Mouse (Mus musculus) heart, adult 2 months (tissue): ENCODE results near the gene Acot10. TPM values are rescaled to one million over a fixed set of nuclear protein-coding genes. Genes with fewer than 3 reads are reported as not detected.

ENCODE experiments used
- DNase-seq, 2 experiments: peaks; one replicate each; pipeline ENCODE4 v3.0.0; 2021
- H3K27ac ChIP-seq: fragments of 200-600 bp; 2 replicates; pipeline ENCODE4 v1.8.1; 2022
- H3K27me3 ChIP-seq: fragments of 200-500 bp; 2 replicates; pipeline ENCODE4 v1.6.1; 2012; ENCODE audit warnings: mild to moderate bottlenecking, low read length, inconsistent platforms, mixed read lengths; ENCODE audit not compliant: control insufficient read depth, insufficient read depth
- H3K36me3 ChIP-seq: fragments of 200-500 bp; 2 replicates; pipeline ENCODE4 v1.6.1; 2012; ENCODE audit warnings: low read length, inconsistent platforms; ENCODE audit not compliant: control insufficient read depth, insufficient read depth
- H3K4me1 ChIP-seq: fragments of 200-500 bp; 2 replicates; pipeline ENCODE4 v1.6.1; 2011; ENCODE audit warnings: low read length; ENCODE audit not compliant: control insufficient read depth, insufficient read depth
- H3K4me3 ChIP-seq: fragments of 200-600 bp; 2 replicates; pipeline ENCODE4 v1.8.1; 2022
- H3K79me2 ChIP-seq: fragments of 200-500 bp; replicated peaks from 2 replicates; pipeline ENCODE4 v1.6.1; 2012; ENCODE audit warnings: mild to moderate bottlenecking, inconsistent platforms, low read length, moderate library complexity, mixed read lengths; ENCODE audit not compliant: control insufficient read depth, insufficient read depth
- H3K9ac ChIP-seq: fragments of 200-500 bp; 2 replicates; pipeline ENCODE4 v1.6.1; 2012; ENCODE audit warnings: low read depth, mild to moderate bottlenecking, control low read depth, inconsistent platforms, low read length, mixed read lengths
- CTCF ChIP-seq: fragments of 200-600 bp; IDR thresholded peaks from 2 replicates; pipeline ENCODE4 v1.8.1; 2022; ENCODE audit warnings: antibody characterized with exemption, mild to moderate bottlenecking, moderate library complexity
- EP300 ChIP-seq: fragments of 200-500 bp; IDR thresholded peaks from 2 replicates; pipeline ENCODE4 v1.6.1; 2011; ENCODE audit warnings: low read depth, low read length, control low read depth; ENCODE audit not compliant: insufficient read depth
- POLR2A ChIP-seq: fragments of 200-500 bp; IDR thresholded peaks from 2 replicates; pipeline ENCODE4 v1.6.1; 2011; ENCODE audit warnings: mild to moderate bottlenecking, low read depth, low read length, control low read depth; ENCODE audit not compliant: insufficient read depth
- WGBS: fragments of 180-500 bp; shearing (Covaris S2); methylation state at CpG from one replicate; pipeline ENCODE4 v1.1.7; 2018; 5-methylcytosine and 5-hydroxymethylcytosine counted together
- intact Hi-C: fragments of 180-260 bp; cut with DNase I; formaldehyde crosslinking; loops from one replicate; pipeline ENCODE4 v1.15.1; 2025
- polyA plus RNA-seq: library from polyadenylated mRNA; depleted of rRNA; stranded (reverse); fragments of >200 nt; gene quantifications from 2 replicates; pipeline ENCODE4 v1.2.3, GENCODE M21; 2012; rRNA removed
- total RNA-seq, 2 experiments: library from RNA; stranded (reverse); gene quantifications; 2 replicates each; pipeline ENCODE4 v1.2.3; 2021

Gene Acot10
- total and polyA plus RNA-seq, 3 experiments: not detected

- Histone ChIP-seq H3K27me3 (no peaks in the 10 kb centered on the region), H3K36me3 (no peaks in the 10 kb centered on the region), H3K4me3 (no peak overlapping the region), H3K4me1 (no peaks in the 10 kb centered on the region), H3K27ac (no peak overlapping the region), H3K9ac (no peak overlapping the region), H3K79me2 (no peaks in the 10 kb centered on the region)
- intact Hi-C loops: no loop called here
- no peak for TF ChIP-seq POLR2A
- no peak for TF ChIP-seq CTCF
- TF ChIP-seq EP300: no peak
- no peak for DNase-seq
These were observed 800 bp upstream of the Acot10 start for GRCm38 (mm10) chr15:20667350-20667749.

- Histone ChIP-seq H3K4me1 (no peaks in the 10 kb centered on the region), H3K9ac (no peak overlapping the region), H3K27me3 (no peaks in the 10 kb centered on the region), H3K36me3 (no peaks in the 10 kb centered on the region), H3K4me3 (no peak overlapping the region), H3K79me2 (no peaks in the 10 kb centered on the region), H3K27ac (no peak overlapping the region)
- no peak for DNase-seq
- TF ChIP-seq POLR2A (no peak), CTCF (no peak), EP300 (no peak)
- 64% methylated on average over 2 of the region's 2 CpGs for WGBS
- intact Hi-C loops: no loop called here
These were observed 6.3 kb downstream of the Acot10 start for GRCm38 (mm10) chr15:20660221-20660620.

GRCm38 (mm10) chr15:20642905-20643414, 23.6 kb downstream of the Acot10 start:
- Histone ChIP-seq H3K36me3 (no peaks in the 10 kb centered on the region), H3K79me2 (no peaks in the 10 kb centered on the region), H3K9ac (no peak overlapping the region), H3K27ac (no peak overlapping the region), H3K4me3 (no peak overlapping the region), H3K4me1 (no peaks in the 10 kb centered on the region), H3K27me3 (no peaks in the 10 kb centered on the region)
- 82% methylated on average over 3 of the region's 3 CpGs for WGBS
- DNase-seq: no peak
- TF ChIP-seq EP300 (no peak), POLR2A (no peak), CTCF (no peak)
- intact Hi-C loops: no loop called here

GRCm38 (mm10) chr15:20639155-20639554, 27.4 kb downstream of the Acot10 start:
- Histone ChIP-seq H3K27me3 (no peaks in the 10 kb centered on the region), H3K27ac (no peak overlapping the region), H3K9ac (no peak overlapping the region), H3K4me3 (no peak overlapping the region), H3K4me1 (no peaks in the 10 kb centered on the region), H3K36me3 (no peaks in the 10 kb centered on the region), H3K79me2 (no peaks in the 10 kb centered on the region)
- WGBS: 81% methylated on average over 2 of the region's 2 CpGs
- TF ChIP-seq EP300: no peak
- TF ChIP-seq CTCF: no peak
- TF ChIP-seq POLR2A: no peak
- DNase-seq: no peak
- intact Hi-C loops: no loop called here

DNA sequence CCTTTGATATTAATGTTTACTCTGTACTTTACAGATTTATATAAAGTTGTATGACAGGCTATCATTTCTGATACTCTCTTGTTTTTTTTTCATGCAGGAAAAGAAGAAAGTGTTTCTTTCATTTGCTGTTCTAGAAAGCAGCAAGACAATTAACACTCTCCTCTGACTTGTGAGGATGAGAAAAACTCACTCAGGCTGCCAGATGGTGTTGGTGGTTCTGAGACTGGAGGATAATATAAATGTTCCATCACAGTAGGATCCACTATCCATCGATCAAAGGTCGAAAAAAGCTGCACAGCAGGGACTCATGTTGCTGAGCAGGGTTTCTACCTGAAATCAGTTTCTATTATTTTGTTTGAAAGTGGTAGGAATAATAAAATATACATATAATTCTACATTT, 32.0 kb downstream of the Acot10 start:
- Histone ChIP-seq H3K27me3 (no peaks in the 10 kb centered on the region), H3K36me3 (no peaks in the 10 kb centered on the region), H3K9ac (no peak overlapping the region), H3K27ac (no peak overlapping the region), H3K79me2 (no peaks in the 10 kb centered on the region), H3K4me1 (no peaks in the 10 kb centered on the region), H3K4me3 (no peak overlapping the region)
- 61% methylated on average over 2 of the region's 2 CpGs for WGBS
- intact Hi-C loops: no loop called here
- no peak for DNase-seq
- TF ChIP-seq POLR2A (no peak), CTCF (no peak), EP300 (no peak)

Other genes starting within 250 kb of the Acot10 start
- not detected for gene Cdh12, start 217.5 kb downstream of the Acot10 start, total RNA-seq
- gene Cdh12, start 217.5 kb downstream of the Acot10 start, polyA plus RNA-seq: not detected in 2 replicates